Mouse (Mus musculus) intestine, embryonic 14.5 days (tissue): ENCODE results near the gene 1500009C09Rik. TPM values are rescaled to one million over a fixed set of nuclear protein-coding genes. Genes with fewer than 3 reads are reported as not detected.

ENCODE experiments used
- ATAC-seq: fragments of 200-750 bp; cut with Nextera tagmentation; replicated peaks from 2 replicates; pipeline ENCODE4 v1.8.0; 2017; ENCODE audit warnings: low read depth, moderate number of reproducible peaks, moderate TSS enrichment, moderate library complexity; ENCODE audit not compliant: low FRiP score, low TSS enrichment
- DNase-seq: peaks from one replicate; pipeline ENCODE4 v3.0.0-alpha.2; 2018; ENCODE audit warnings: low spot score
- H3K27ac ChIP-seq: fragments of 300-500 bp; sonication (generic); 2 replicates; pipeline ENCODE4 v1.5.1; 2014; ENCODE audit warnings: low read depth, mild to moderate bottlenecking, control low read depth
- H3K27me3 ChIP-seq: fragments of 300-500 bp; sonication (generic); replicated peaks from 2 replicates; pipeline ENCODE4 v1.6.1; 2014; ENCODE audit warnings: low read length, control low read depth; ENCODE audit not compliant: control insufficient read depth, insufficient read depth
- H3K36me3 ChIP-seq: fragments of 300-500 bp; sonication (generic); 2 replicates; pipeline ENCODE4 v1.6.1; 2014; ENCODE audit warnings: low read length, control low read depth; ENCODE audit not compliant: control insufficient read depth, insufficient read depth
- H3K4me1 ChIP-seq: fragments of 300-500 bp; sonication (generic); replicated peaks from 2 replicates; pipeline ENCODE4 v1.6.1; 2014; ENCODE audit warnings: low read length, control low read depth, mixed read lengths; ENCODE audit not compliant: control insufficient read depth, insufficient read depth
- H3K4me2 ChIP-seq: fragments of 300-500 bp; sonication (generic); 2 replicates; pipeline ENCODE4 v1.6.1; 2014; ENCODE audit warnings: low read length
- H3K4me3 ChIP-seq: fragments of 300-500 bp; sonication (generic); 2 replicates; pipeline ENCODE4 v1.5.1; 2014; ENCODE audit warnings: low read depth, low read length, control low read depth, mixed read lengths
- H3K9ac ChIP-seq: fragments of 300-500 bp; sonication (generic); 2 replicates; pipeline ENCODE4 v1.6.1; 2014; ENCODE audit warnings: mild to moderate bottlenecking, low read length
- H3K9me3 ChIP-seq: fragments of 300-500 bp; sonication (generic); 2 replicates; pipeline ENCODE4 v1.6.1; 2016; ENCODE audit warnings: low read length, control low read depth; ENCODE audit not compliant: control insufficient read depth
- WGBS: fragments of 180-500 bp; shearing (Covaris S2); extraction: QIAGEN DNeasy Blood & Tissue Kit; methylation state at CpG from one replicate; pipeline ENCODE4 v1.1.7; 2014; 5-methylcytosine and 5-hydroxymethylcytosine counted together
- polyA plus RNA-seq: library from polyadenylated mRNA; unstranded; fragments of >200 nt; fragmentation: Nextera tagmentation; extraction: Ambion mirVana; gene quantifications from 2 replicates; pipeline ENCODE4 v1.2.1, GENCODE M21; 2014

Gene 1500009C09Rik
- polyA plus RNA-seq, 1 experiment from 2014 or later, result not detected

DNA sequence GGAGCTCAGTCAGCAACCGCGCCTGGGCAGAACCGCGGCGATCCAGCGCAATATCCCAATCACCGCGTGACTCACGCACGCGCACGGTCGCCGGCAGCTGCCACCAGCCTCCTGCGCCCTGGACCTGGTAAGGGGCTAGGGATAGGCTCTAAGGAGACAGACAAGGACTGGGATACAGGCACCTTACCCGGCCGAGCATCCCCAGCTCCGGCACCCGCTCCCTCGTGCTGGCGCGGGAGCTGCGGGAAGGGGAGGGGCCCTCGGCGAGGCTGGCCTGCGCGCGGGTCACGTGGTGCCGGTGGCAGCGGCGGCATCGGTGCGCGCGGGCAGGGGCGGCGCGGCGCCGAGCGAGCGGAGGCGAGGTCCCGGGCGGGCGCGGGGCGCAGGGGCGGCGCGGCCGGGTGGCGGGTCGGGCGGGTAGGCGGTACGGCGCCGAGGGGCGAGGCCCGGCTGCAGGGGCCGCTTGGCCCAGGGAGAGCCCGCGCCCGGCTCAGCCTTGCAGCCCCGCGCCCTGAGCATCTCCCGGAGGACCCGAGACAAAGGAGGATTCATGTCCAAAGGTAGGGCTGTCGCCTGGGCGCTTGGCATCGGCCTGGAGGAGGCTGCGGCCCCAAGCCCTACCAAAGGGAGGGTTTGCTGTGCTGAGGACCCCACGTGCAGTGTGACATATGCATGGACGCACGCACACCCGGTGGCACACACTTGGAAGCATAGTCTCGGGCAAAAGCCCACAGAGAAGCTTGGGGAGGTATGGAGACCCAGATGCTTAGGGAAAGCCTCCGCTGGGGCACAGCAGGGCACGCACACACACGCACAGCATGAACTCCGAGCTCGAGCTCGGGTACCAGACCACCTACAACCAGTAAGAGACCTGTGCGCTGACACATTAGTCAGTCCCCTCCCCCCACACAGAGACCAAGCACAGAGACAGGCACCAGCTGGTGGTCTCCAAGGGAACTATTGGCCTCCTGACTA, 23.0 kb downstream of the 1500009C09Rik start:
- H3K4me2 ChIP-seq, result peak overlapping the region; percentile 97
- DNase-seq (peak; percentile 70), ATAC-seq (peak; percentile 54)
- WGBS, result under 1% methylated on average over 82 of the region's 86 CpGs
- peak overlapping the region; percentile 55 for H3K4me3 ChIP-seq
- peaks cover 29% of the 10 kb centered on the region for H3K27me3 ChIP-seq
- H3K9ac ChIP-seq, result peak overlapping the region; percentile 58
- peaks cover 4% of the 10 kb centered on the region; the same call in 1 of the 2 replicates for H3K4me1 ChIP-seq
- no peaks in the 10 kb centered on the region for H3K9me3 ChIP-seq
- H3K36me3 ChIP-seq, result no peaks in the 10 kb centered on the region
- peak overlapping the region; percentile 51; the same call in 1 of the 2 replicates for H3K27ac ChIP-seq

DNA sequence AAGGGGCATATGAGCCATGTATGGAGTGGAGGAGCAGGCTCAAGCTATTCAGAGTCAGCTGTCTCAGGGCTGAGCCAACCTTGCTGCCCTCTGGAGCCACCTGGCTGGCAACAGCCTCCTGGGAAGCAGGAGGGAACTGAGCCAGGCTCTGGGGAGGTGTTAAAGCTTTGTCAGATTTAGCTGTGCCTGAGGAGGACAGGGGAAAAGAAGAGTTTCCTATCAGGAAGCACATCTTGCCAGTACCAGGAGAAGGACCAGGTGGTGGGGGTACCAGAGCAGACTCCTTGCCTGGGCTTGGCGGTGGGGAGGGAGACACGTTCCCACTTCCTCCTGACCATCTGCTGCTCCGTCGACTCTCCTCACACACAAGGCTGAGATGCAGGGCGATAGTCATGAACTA, 25.4 kb downstream of the 1500009C09Rik start:
- Histone ChIP-seq H3K27ac (no peak overlapping the region), H3K9me3 (no peaks in the 10 kb centered on the region), H3K9ac (no peak overlapping the region), H3K4me2 (no peak overlapping the region), H3K27me3 (peaks cover 26% of the 10 kb centered on the region), H3K36me3 (peaks cover 5% of the 10 kb centered on the region; the same call in 1 of the 2 replicates), H3K4me3 (no peak overlapping the region), H3K4me1 (peaks cover 4% of the 10 kb centered on the region; the same call in 1 of the 2 replicates)
- DNase-seq (no peak), ATAC-seq (no peak)
- WGBS, result 87% methylated on average over 5 of the region's 5 CpGs

DNA sequence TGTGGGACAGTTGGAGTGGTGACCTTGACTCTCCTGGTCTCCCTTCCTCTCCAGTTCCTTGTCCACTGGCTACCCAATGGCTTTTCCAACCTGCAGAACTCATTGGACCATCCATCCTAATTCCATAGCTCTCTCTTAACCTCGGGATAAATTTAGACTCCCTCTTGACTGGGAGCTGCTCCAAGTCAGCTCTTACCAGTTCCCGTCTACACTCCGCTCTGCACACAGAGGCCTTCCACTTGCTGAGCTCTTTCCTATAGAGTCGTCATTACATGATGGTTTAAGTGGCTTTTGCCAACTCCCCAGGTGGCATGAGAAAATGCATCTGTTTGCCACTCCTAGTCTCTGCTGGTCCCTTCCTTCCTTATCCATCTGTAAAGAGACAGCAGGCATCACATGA, 28.4 kb downstream of the 1500009C09Rik start:
- Histone ChIP-seq H3K4me2 (no peak overlapping the region), H3K27ac (no peak overlapping the region), H3K9ac (no peak overlapping the region), H3K4me3 (no peak overlapping the region), H3K27me3 (peaks cover 1% of the 10 kb centered on the region; the same call in 1 of the 2 replicates), H3K9me3 (no peaks in the 10 kb centered on the region), H3K4me1 (peaks cover 4% of the 10 kb centered on the region; the same call in 1 of the 2 replicates), H3K36me3 (peaks cover 8% of the 10 kb centered on the region; the same call in 1 of the 2 replicates)
- no peak for ATAC-seq
- WGBS, result 86% methylated on average over 4 of the region's 4 CpGs
- no peak for DNase-seq

DNA sequence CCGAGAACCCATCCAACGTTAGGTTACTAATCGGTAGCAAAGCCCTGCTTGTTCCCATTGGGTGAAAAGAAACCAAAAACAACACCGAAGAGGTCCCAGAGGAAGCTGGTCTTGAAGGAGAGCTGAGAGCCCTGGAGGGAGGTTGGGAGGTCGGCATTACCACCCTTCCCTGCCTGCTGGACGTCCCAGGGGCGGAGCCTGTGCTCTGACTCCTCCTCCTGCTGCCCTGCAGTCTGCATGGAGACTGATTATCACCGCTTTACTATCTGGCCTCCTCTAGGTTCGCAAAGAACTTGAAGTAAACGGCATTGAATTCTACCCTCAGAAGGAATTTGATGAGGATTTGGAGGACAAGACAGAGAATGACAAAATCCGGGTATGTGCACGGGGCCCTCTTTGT, 34.0 kb downstream of the 1500009C09Rik start:
- Histone ChIP-seq H3K4me2 (no peak overlapping the region), H3K9me3 (no peaks in the 10 kb centered on the region), H3K27me3 (no peaks in the 10 kb centered on the region), H3K36me3 (peaks cover 17% of the 10 kb centered on the region; the same call in 1 of the 2 replicates), H3K27ac (no peak overlapping the region), H3K9ac (no peak overlapping the region), H3K4me3 (no peak overlapping the region), H3K4me1 (no peaks in the 10 kb centered on the region)
- DNase-seq, result no peak
- 61% methylated on average over 12 of the region's 12 CpGs for WGBS
- ATAC-seq, result no peak

DNA sequence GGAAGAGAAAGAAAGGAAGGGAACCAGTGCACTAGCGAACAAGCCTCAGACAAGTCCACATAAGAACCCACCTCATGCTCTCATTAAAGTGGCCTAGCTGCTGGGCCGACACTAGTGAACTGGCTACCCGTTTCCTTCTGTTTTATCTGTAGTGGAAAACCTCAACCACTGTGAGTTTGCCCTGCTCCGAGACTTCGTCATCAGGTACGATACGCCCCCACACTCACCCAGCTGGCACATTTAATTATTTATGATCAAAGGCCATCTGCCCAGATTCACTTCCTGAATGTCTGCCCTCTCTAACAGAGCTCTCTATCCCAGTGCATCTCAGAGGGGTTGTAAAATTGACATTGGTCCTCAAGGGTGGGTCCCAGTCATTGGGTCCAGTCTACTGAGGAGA, 38.1 kb downstream of the 1500009C09Rik start:
- ATAC-seq, result no peak

DNA sequence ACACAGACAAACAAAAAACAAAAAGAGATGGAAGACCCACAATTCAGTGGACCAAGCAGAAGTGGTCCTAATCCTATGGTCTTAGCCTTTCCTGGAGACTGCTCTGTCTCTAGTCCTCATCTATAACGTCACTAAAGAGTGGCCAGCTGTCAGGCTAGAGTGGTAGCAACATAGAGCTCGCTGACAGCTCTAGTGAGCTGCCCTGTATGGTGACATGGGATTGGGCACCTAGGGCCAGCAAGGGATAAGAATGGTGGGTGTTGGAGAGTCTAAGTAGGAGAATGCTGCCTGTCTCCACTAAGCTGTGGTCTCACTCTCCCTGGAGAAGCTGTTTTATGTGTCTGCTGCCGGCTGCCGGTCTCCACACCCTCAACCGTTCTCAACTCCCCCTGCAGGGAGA, 40.7 kb downstream of the 1500009C09Rik start:
- no peak overlapping the region for H3K9ac ChIP-seq
- H3K4me2 ChIP-seq, result peak overlapping the region; percentile 35
- ATAC-seq (no peak; the same call in 1 of the 2 replicates), DNase-seq (no peak)
- no peaks in the 10 kb centered on the region for H3K9me3 ChIP-seq
- H3K27ac ChIP-seq, result no peak overlapping the region
- no peaks in the 10 kb centered on the region for H3K27me3 ChIP-seq
- H3K4me3 ChIP-seq, result peak overlapping the region; percentile 16; the same call in 1 of the 2 replicates
- 26% methylated on average over 5 of the region's 5 CpGs for WGBS
- H3K4me1 ChIP-seq, result peaks cover 9% of the 10 kb centered on the region
- H3K36me3 ChIP-seq, result 0 out of 2 replicates have a peak, but pooled peaks cover 4% of the 10 kb centered on the region

More for the DNA sequence above, 38.1 kb downstream of the 1500009C09Rik start:
- Histone ChIP-seq H3K27ac (no peak overlapping the region), H3K4me3 (no peak overlapping the region), H3K27me3 (no peaks in the 10 kb centered on the region), H3K4me1 (peaks cover 9% of the 10 kb centered on the region), H3K9me3 (no peaks in the 10 kb centered on the region), H3K36me3 (peaks cover 12% of the 10 kb centered on the region; the same call in 1 of the 2 replicates), H3K9ac (no peak overlapping the region), H3K4me2 (no peak overlapping the region)
- WGBS, result 86% methylated on average over 7 of the region's 7 CpGs
- no peak for DNase-seq

DNA sequence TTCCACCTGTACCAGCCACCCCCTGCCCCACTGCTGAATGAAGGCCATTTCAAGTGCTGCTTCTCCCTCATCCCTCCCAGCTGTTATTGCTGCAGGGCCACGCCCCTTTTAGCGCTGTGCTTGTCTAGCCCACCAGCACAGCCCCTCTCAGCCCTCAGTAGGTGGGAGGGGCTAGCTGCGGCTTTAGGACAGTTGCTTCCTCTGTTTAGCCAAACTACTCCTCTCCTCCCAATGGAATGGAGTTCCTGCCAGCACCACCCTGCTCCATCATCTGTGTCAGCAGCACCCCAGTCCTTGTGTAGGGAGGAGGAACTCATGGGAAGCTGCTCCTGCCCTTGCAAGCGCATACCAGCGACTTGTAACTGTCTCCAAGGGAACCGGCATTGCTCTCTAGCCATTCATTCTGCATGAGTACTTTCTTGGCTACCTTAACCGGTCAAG, 41.1 kb downstream of the 1500009C09Rik start:
- Histone ChIP-seq H3K4me2 (peak overlapping the region; percentile 35), H3K27ac (no peak overlapping the region), H3K4me1 (peaks cover 9% of the 10 kb centered on the region), H3K9me3 (no peaks in the 10 kb centered on the region), H3K9ac (no peak overlapping the region), H3K4me3 (peak overlapping the region; percentile 16; the same call in 1 of the 2 replicates), H3K27me3 (no peaks in the 10 kb centered on the region), H3K36me3 (0 out of 2 replicates have a peak, but pooled peaks cover 4% of the 10 kb centered on the region)
- 2% methylated on average over 7 of the region's 7 CpGs for WGBS
- ATAC-seq (peak; percentile 74), DNase-seq (peak; percentile 65)

DNA sequence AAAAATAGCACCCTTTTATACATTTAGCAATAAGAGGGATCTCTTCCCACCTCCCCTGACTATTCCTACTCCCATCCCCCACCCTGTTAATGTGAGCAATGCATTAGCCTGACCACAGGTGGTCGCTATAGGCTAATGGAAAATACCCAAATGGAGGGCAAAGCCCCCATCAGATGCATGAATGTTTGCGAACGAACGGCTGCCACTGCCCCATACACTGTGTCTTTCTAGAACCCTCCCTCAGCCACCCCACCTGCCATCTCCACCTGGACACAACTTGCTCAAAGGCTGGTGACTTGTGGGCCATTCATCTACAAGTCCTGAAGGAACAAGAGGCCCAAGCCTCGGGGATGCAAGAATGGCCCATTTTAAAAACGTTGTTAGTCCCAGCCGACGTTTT, 41.9 kb downstream of the 1500009C09Rik start:
- H3K9me3 ChIP-seq, result no peaks in the 10 kb centered on the region
- no peak overlapping the region for H3K27ac ChIP-seq
- H3K36me3 ChIP-seq, result 0 out of 2 replicates have a peak, but pooled peaks cover 4% of the 10 kb centered on the region
- H3K9ac ChIP-seq, result no peak overlapping the region
- no peak for ATAC-seq
- H3K4me2 ChIP-seq, result no peak overlapping the region
- WGBS, result 48% methylated on average over 8 of the region's 8 CpGs
- no peak for DNase-seq
- no peak overlapping the region for H3K4me3 ChIP-seq
- no peaks in the 10 kb centered on the region for H3K27me3 ChIP-seq
- peaks cover 9% of the 10 kb centered on the region for H3K4me1 ChIP-seq
